Mouse (Mus musculus) 3134 (cell line): ENCODE results near the gene Arhgef10l.

ENCODE experiments used
- DNase-seq: peaks from one replicate; pipeline ENCODE4 v3.0.0-alpha.2; 2011; ENCODE audit warnings: low spot score; ENCODE audit not compliant: insufficient read length; ENCODE audit errors: extremely low read depth

The Arhgef10l gene

DNA sequence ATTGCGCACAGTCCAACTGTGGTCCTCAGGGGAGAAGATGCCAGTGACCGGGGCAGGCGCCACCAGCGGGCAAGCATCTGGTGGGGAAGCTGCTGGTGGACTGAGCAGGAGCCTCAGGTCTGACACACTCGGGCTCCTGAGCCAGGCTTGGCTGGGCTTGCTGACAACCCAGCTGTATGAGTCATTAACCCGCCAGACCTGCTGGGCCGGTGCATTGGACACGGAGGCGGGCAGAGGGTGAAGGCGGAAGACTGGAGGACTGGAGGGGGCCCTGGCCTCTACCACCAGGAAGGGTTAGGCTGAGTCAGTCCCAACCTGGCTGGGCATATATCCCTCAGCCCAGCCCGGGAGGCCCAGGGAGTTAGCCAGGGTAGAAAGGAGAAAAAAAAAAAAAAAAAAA lies at the start of gene Arhgef10l:
Arhgef10l (minus strand) TSS at position 253 of the 400 bp plus-strand sequence.
- peak; percentile 89 for DNase-seq

- DNase-seq = no peak
Measured at GRCm38 (mm10) chr4:140714586-140714985, 48.8 kb upstream of the Arhgef10l start.

DNA sequence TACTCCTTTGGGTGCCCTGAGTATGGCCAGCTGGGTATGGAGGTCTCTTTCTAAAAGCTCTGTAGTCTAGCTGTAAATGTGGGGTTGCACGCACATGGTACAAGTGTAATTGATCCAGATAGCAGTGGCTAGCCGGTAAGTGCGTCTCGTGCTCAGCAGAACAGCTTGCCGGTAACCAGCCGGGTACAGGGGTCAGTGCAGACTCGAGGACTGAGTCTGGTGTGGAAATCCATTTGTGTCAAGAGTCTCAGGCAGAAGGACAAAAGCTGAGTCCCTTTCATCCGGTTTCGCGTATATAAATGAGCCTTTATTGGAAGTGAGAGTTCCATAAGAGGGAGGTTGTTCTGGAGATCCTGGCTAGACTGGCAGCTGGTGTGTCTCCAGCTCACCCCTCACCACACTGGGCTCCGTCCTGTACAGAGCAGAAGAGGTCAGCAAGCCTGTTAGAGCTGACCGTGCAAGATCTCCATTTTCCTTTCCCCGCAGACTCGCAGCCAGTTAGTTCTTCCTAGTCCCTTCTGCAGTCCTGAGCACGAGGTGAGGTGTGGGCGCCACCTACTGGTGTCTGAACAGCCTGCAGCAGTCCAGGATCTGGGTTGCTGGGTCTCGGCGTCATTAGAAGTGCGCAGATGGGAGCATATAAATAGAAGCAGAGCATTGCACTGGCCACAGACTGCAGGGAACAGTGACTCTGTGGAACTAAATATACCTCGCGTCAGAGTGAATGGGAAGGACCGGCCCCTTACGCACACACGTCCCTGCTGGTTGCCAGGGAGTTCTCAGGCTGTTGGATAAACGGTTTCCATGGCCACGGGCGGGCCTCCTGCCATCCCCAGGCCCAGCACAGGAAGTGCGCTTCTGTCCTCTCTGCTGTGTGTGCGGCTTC lies 47.9 kb upstream of the Arhgef10l start:
- DNase-seq = peak; percentile 64

GRCm38 (mm10) chr4:140711360-140711759 lies 45.5 kb upstream of the Arhgef10l start:
- DNase-seq = no peak

GRCm38 (mm10) chr4:140710781-140711180 lies 45.0 kb upstream of the Arhgef10l start:
- DNase-seq = no peak

DNA sequence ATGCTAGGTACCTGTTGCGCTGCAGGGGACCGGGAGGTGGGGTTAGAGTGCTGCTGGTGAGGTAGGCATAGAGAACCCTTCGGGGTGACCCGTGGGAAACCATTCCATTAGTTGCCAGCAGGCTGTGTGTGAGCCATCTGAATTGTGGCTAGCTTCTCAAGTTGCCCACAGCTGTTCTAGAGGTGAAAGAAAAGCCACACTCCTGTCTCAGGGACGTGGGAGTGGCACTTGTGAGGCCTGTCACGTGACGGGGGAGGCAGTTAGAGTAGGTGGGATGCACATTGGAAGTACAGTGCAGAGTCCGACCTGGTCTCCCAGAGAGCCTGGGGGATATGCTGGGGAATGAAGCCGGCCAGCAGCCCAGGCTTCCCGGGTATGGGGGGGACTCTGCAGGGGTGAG lies 43.8 kb upstream of the Arhgef10l start:
- no peak for DNase-seq

DNA sequence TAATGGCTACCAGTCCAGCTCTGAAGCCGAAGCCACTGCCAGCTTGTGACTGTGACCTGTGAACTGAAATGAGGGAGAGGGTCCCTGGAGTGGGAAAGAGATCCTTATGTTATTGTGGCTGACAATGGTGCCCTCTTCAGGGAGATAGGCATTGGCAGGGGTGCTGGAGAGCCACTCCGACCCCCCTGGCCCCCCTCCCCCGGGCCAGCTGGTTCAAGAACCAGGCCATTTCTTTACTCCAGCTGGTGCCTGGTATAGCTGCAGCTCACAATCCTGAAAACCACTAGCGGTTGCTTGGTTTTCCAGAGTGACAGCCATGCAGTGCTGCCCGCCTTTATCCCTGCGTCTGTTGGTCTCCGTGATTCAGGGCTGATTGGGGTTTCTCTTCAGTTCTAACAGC lies 43.3 kb upstream of the Arhgef10l start:
- DNase-seq = no peak

GRCm38 (mm10) chr4:140708297-140708927 lies 42.6 kb upstream of the Arhgef10l start:
- no peak for DNase-seq

DNA sequence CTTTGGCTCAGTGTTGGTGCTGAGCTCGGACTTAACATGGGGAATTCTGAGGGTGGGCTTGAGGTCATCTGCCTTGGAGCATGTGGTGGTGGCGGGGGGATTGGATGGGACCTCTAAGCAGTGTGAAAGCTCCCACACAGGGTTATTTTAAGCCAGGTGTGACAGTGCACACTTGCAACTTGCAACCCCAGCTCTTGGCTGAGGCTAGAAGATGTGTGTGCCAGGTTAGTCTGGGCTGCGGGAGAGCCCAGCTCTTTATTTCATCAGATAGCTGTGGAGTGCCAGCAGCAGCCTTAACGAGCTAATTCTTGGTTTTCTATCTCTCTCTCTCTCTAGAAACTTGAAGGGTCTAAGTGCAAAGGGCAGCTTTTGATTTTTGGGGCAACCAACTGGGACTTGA lies 41.8 kb upstream of the Arhgef10l start:
- no peak for DNase-seq

GRCm38 (mm10) chr4:140704166-140704565 lies 38.4 kb upstream of the Arhgef10l start:
- DNase-seq = no peak

GRCm38 (mm10) chr4:140703636-140704035 lies 37.8 kb upstream of the Arhgef10l start:
- DNase-seq = no peak

GRCm38 (mm10) chr4:140702611-140703327 lies 37.0 kb upstream of the Arhgef10l start:
- peak; percentile 88 for DNase-seq

- no peak for DNase-seq
Measured at GRCm38 (mm10) chr4:140701716-140702561, 36.1 kb upstream of the Arhgef10l start.

DNA sequence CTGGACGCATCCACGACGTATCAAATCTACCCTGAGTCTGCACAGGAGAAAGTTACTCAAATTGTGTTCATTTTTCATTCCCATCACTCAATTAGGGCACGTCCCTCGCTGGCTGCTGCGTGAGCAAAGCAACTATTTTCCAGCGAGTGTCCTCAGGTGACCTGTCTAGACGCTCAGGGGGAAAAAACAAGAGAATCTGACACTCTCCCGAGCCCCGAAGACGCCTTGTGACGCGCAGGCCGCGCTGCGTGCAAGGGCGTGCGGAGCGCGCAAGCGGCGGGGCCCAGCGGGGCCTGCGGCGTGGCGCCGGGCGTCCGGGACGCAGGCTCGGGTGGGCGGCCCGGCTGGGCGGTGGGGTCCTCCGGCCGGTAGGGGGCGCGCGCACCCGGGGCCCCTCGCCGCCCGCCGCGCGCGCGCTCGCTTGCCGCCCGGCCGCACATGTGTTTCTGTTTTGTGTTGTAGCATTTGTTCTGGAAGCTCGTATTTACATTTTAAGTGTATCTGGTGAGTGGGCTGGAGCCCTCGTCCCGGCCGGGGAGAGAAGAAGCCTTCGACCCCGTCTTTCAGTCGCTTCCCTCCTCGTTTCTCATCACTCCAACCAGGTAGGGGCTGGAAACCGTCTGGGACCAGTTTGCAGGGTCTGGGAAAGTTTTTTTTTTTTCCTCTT lies 35.4 kb upstream of the Arhgef10l start:
- DNase-seq = peak; percentile 87

DNA sequence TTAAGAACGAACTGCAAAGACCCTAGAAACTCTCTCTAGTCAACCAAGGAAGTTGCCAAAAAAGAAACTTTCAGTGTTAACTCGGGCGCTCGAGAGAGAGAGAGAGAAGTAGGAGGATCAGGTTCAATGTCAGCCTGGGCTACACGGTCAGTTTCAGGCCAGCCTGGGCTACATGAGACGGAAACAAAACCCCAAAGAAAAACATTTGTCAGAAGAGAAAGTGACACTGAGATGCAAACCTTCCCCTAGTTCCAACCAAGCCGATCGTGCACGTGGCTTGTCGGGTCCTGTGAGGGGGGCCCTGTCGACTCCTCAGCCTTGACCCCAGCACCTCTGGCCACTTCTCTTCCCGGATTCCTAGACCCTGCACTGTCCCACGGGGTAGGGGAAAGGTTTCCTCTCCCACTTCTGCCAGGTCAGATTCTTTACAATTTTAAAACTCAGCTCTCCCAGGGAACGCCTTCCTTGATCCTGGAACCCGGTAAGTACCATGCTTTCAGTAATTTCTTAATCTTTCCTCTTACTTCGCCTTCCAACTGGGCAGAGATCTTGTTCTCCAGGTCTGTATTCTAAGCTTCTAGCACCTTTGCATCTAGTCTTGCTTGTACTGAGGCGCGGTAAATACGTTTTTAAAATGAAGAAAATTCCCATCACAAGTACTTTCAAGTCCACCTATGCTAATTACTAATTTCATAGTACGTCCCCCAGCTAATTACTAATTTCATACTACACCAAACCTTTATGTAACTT lies 34.6 kb upstream of the Arhgef10l start, which contains the start of gene Rcc2:
Rcc2 (plus strand) TSS at position 273 of the 750 bp plus-strand sequence.
- DNase-seq = no peak

DNA sequence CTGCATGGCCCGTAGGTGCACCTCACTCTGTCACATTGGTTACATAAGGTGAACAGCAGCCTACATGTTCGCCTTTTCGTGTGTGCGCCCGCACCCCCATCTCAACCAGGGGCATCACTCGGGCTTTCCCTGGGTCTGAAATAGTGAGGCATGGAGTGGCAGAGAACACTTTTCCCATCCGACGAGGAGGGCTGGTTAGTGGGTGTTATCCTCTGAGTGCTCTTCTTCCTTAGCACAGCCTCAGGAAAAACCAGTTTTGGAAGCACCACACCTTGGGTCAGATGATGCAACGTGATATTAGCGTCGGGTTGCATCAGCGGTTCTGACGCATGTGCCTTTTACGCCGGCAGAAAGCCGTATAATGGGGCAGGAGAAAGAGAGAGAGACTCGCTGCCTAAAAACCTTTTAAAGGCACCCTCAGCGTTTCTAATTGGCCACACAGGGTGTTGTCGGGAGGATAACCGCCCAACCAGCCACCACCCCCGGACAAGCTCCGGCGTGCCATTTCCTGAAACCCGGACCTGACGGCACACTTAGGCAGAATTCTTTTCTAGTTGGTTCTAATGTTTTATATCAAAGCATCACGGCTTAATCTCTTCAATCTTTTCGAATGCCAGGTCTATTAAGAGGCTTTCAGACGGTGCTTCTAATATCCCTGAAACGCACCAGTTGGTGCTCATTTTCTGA lies 33.8 kb upstream of the Arhgef10l start:
- peak; percentile 81 for DNase-seq

GRCm38 (mm10) chr4:140695675-140696585 lies 30.1 kb upstream of the Arhgef10l start:
- DNase-seq = no peak
